Mouse (Mus musculus): ENCODE results near the gene Npas3. TPM values are rescaled to one million over a fixed set of nuclear protein-coding genes. Genes with fewer than 3 reads are reported as not detected.
A peak's percentile ranks its signal among the peaks of the same experiment; 100 is the strongest.

The Npas3 gene
- 0.49 and 0.76 TPM in 2 replicates for polyA plus RNA-seq (2015; fragmentation: Nextera tagmentation; extraction: Ambion mirVana)

- no peaks in the 10 kb centered on the region for H3K36me3 ChIP-seq (ENCODE audit: control insufficient read depth, insufficient read depth)
- WGBS: under 1% methylated on average over 52 of the region's 62 CpGs
- H3K4me2 ChIP-seq (ENCODE audit: low read depth, low read length): peak within 1 kb of the TSS; percentile 94
- H3K27ac ChIP-seq (ENCODE audit: low read length): no peak within 1 kb of the TSS
- peak within 1 kb of the TSS; percentile 47 for H3K9ac ChIP-seq (ENCODE audit: low read length)
- peaks cover 25% of the 10 kb centered on the region for H3K4me1 ChIP-seq (ENCODE audit: control insufficient read depth, insufficient read depth, low read length)
- no peaks in the 10 kb centered on the region for H3K9me3 ChIP-seq (replicated peaks; ENCODE audit: control insufficient read depth, low read length)
- peaks cover 62% of the 10 kb centered on the region for H3K27me3 ChIP-seq (ENCODE audit: control insufficient read depth, insufficient read depth, low read length)
- H3K4me3 ChIP-seq (ENCODE audit: low read length): peak within 1 kb of the TSS; percentile 56
- no peak for ATAC-seq (replicated peaks; ENCODE audit: extremely low read depth, insufficient read depth, low FRiP score)
Measured at GRCm38 (mm10) chr12:53248101-53248727, at the start of gene Npas3. Gene Npas3, plus strand, starts transcription at chr12:53248677.

- Histone ChIP-seq H3K27ac (ENCODE audit: low read length) (no peak overlapping the region), H3K27me3 (ENCODE audit: control insufficient read depth, insufficient read depth, low read length) (no peaks in the 10 kb centered on the region), H3K4me2 (ENCODE audit: low read depth, low read length) (no peak overlapping the region), H3K36me3 (ENCODE audit: control insufficient read depth, insufficient read depth) (no peaks in the 10 kb centered on the region), H3K9ac (ENCODE audit: low read length) (no peak overlapping the region), H3K4me3 (ENCODE audit: low read length) (no peak overlapping the region), H3K9me3 (replicated peaks; ENCODE audit: control insufficient read depth, low read length) (no peaks in the 10 kb centered on the region), H3K4me1 (ENCODE audit: control insufficient read depth, insufficient read depth, low read length) (no peaks in the 10 kb centered on the region)
- no peak for ATAC-seq (replicated peaks; ENCODE audit: extremely low read depth, insufficient read depth, low FRiP score)
- WGBS: 79% methylated on average over 15 of the region's 15 CpGs
Measured at GRCm38 (mm10) chr12:53217141-53217540, 31.3 kb upstream of the Npas3 start.

- ATAC-seq (replicated peaks; ENCODE audit: extremely low read depth, insufficient read depth, low FRiP score): no peak
- no peak overlapping the region for H3K4me2 ChIP-seq (ENCODE audit: low read depth, low read length)
- no peaks in the 10 kb centered on the region for H3K27me3 ChIP-seq (ENCODE audit: control insufficient read depth, insufficient read depth, low read length)
- WGBS: 57% methylated on average over 4 of the region's 4 CpGs
- no peaks in the 10 kb centered on the region for H3K9me3 ChIP-seq (replicated peaks; ENCODE audit: control insufficient read depth, low read length)
- H3K4me3 ChIP-seq (ENCODE audit: low read length): no peak overlapping the region
- no peak overlapping the region for H3K9ac ChIP-seq (ENCODE audit: low read length)
- H3K27ac ChIP-seq (ENCODE audit: low read length): no peak overlapping the region
- H3K36me3 ChIP-seq (ENCODE audit: control insufficient read depth, insufficient read depth): no peaks in the 10 kb centered on the region
- H3K4me1 ChIP-seq (ENCODE audit: control insufficient read depth, insufficient read depth, low read length): no peaks in the 10 kb centered on the region
Measured at GRCm38 (mm10) chr12:53222742-53223141, 25.7 kb upstream of the Npas3 start.

GRCm38 (mm10) chr12:53227356-53227755, 21.1 kb upstream of the Npas3 start:
- H3K27ac ChIP-seq (ENCODE audit: low read length): no peak overlapping the region
- H3K36me3 ChIP-seq (ENCODE audit: control insufficient read depth, insufficient read depth): no peaks in the 10 kb centered on the region
- 45% methylated on average over 4 of the region's 4 CpGs for WGBS
- no peak for ATAC-seq (replicated peaks; ENCODE audit: extremely low read depth, insufficient read depth, low FRiP score)
- H3K4me2 ChIP-seq (ENCODE audit: low read depth, low read length): no peak overlapping the region
- H3K4me3 ChIP-seq (ENCODE audit: low read length): no peak overlapping the region
- no peaks in the 10 kb centered on the region for H3K4me1 ChIP-seq (ENCODE audit: control insufficient read depth, insufficient read depth, low read length)
- no peaks in the 10 kb centered on the region for H3K9me3 ChIP-seq (replicated peaks; ENCODE audit: control insufficient read depth, low read length)
- no peak overlapping the region for H3K9ac ChIP-seq (ENCODE audit: low read length)
- no peaks in the 10 kb centered on the region for H3K27me3 ChIP-seq (ENCODE audit: control insufficient read depth, insufficient read depth, low read length)

- 54% methylated on average over 2 of the region's 2 CpGs for WGBS
Measured at GRCm38 (mm10) chr12:53229419-53229818, 19.1 kb upstream of the Npas3 start.

GRCm38 (mm10) chr12:53246181-53246580, 2.3 kb upstream of the Npas3 start:
- Histone ChIP-seq H3K4me3 (ENCODE audit: low read length) (peak overlapping the region; percentile 48), H3K27me3 (ENCODE audit: control insufficient read depth, insufficient read depth, low read length) (peaks cover 64% of the 10 kb centered on the region), H3K9me3 (replicated peaks; ENCODE audit: control insufficient read depth, low read length) (no peaks in the 10 kb centered on the region), H3K27ac (ENCODE audit: low read length) (no peak overlapping the region), H3K4me1 (ENCODE audit: control insufficient read depth, insufficient read depth, low read length) (peaks cover 20% of the 10 kb centered on the region), H3K36me3 (ENCODE audit: control insufficient read depth, insufficient read depth) (no peaks in the 10 kb centered on the region), H3K9ac (ENCODE audit: low read length) (no peak overlapping the region), H3K4me2 (ENCODE audit: low read depth, low read length) (peak overlapping the region; percentile 94)
- no peak for ATAC-seq (replicated peaks; ENCODE audit: extremely low read depth, insufficient read depth, low FRiP score)
- WGBS: 2% methylated on average over 12 of the region's 12 CpGs

More at GRCm38 (mm10) chr12:53229419-53229818, 19.1 kb upstream of the Npas3 start:
- Histone ChIP-seq H3K4me2 (ENCODE audit: low read depth, low read length) (no peak overlapping the region), H3K9me3 (replicated peaks; ENCODE audit: control insufficient read depth, low read length) (no peaks in the 10 kb centered on the region), H3K27me3 (ENCODE audit: control insufficient read depth, insufficient read depth, low read length) (no peaks in the 10 kb centered on the region), H3K4me1 (ENCODE audit: control insufficient read depth, insufficient read depth, low read length) (no peaks in the 10 kb centered on the region), H3K4me3 (ENCODE audit: low read length) (no peak overlapping the region), H3K9ac (ENCODE audit: low read length) (no peak overlapping the region), H3K27ac (ENCODE audit: low read length) (no peak overlapping the region), H3K36me3 (ENCODE audit: control insufficient read depth, insufficient read depth) (no peaks in the 10 kb centered on the region)
- ATAC-seq (replicated peaks; ENCODE audit: extremely low read depth, insufficient read depth, low FRiP score): no peak

- Histone ChIP-seq H3K36me3 (ENCODE audit: control insufficient read depth, insufficient read depth) (no peaks in the 10 kb centered on the region), H3K27ac (ENCODE audit: low read length) (no peak overlapping the region), H3K9me3 (replicated peaks; ENCODE audit: control insufficient read depth, low read length) (no peaks in the 10 kb centered on the region), H3K27me3 (ENCODE audit: control insufficient read depth, insufficient read depth, low read length) (peaks cover 70% of the 10 kb centered on the region), H3K9ac (ENCODE audit: low read length) (no peak overlapping the region), H3K4me3 (ENCODE audit: low read length) (peak overlapping the region; percentile 48), H3K4me1 (ENCODE audit: control insufficient read depth, insufficient read depth, low read length) (peaks cover 24% of the 10 kb centered on the region), H3K4me2 (ENCODE audit: low read depth, low read length) (peak overlapping the region; percentile 94)
- WGBS: 2% methylated on average over 28 of the region's 28 CpGs
- ATAC-seq (replicated peaks; ENCODE audit: extremely low read depth, insufficient read depth, low FRiP score): no peak
Measured at GRCm38 (mm10) chr12:53246581-53247490, 1.6 kb upstream of the Npas3 start.

GRCm38 (mm10) chr12:53247491-53248035, 914 bp upstream of the Npas3 start:
- 1% methylated on average over 25 of the region's 25 CpGs for WGBS

GRCm38 (mm10) chr12:53248796-53249195, 319 bp downstream of the Npas3 start:
- peak overlapping the region; percentile 47; the same call in 1 of the 2 replicates for H3K9ac ChIP-seq (ENCODE audit: low read length)

More at GRCm38 (mm10) chr12:53247491-53248035, 914 bp upstream of the Npas3 start:
- peak overlapping the region; percentile 94 for H3K4me2 ChIP-seq (ENCODE audit: low read depth, low read length)
- H3K27ac ChIP-seq (ENCODE audit: low read length): no peak overlapping the region
- peaks cover 66% of the 10 kb centered on the region for H3K27me3 ChIP-seq (ENCODE audit: control insufficient read depth, insufficient read depth, low read length)
- peaks cover 25% of the 10 kb centered on the region for H3K4me1 ChIP-seq (ENCODE audit: control insufficient read depth, insufficient read depth, low read length)
- no peaks in the 10 kb centered on the region for H3K36me3 ChIP-seq (ENCODE audit: control insufficient read depth, insufficient read depth)
- ATAC-seq (replicated peaks; ENCODE audit: extremely low read depth, insufficient read depth, low FRiP score): no peak
- H3K9me3 ChIP-seq (replicated peaks; ENCODE audit: control insufficient read depth, low read length): no peaks in the 10 kb centered on the region
- H3K4me3 ChIP-seq (ENCODE audit: low read length): peak overlapping the region; percentile 56
- H3K9ac ChIP-seq (ENCODE audit: low read length): no peak overlapping the region

More at GRCm38 (mm10) chr12:53248796-53249195, 319 bp downstream of the Npas3 start:
- H3K36me3 ChIP-seq (ENCODE audit: control insufficient read depth, insufficient read depth): no peaks in the 10 kb centered on the region
- no peak for ATAC-seq (replicated peaks; ENCODE audit: extremely low read depth, insufficient read depth, low FRiP score)
- no peak overlapping the region for H3K27ac ChIP-seq (ENCODE audit: low read length)
- H3K4me3 ChIP-seq (ENCODE audit: low read length): peak overlapping the region; percentile 56
- 1% methylated on average over 15 of the region's 15 CpGs for WGBS
- peak overlapping the region; percentile 94 for H3K4me2 ChIP-seq (ENCODE audit: low read depth, low read length)
- H3K9me3 ChIP-seq (replicated peaks; ENCODE audit: control insufficient read depth, low read length): no peaks in the 10 kb centered on the region
- peaks cover 58% of the 10 kb centered on the region for H3K27me3 ChIP-seq (ENCODE audit: control insufficient read depth, insufficient read depth, low read length)
- H3K4me1 ChIP-seq (ENCODE audit: control insufficient read depth, insufficient read depth, low read length): peaks cover 27% of the 10 kb centered on the region
